Mouse (Mus musculus) MEL (cell line): ENCODE results near the gene Atxn10. TPM values are rescaled to one million over a fixed set of nuclear protein-coding genes. Genes with fewer than 3 reads are reported as not detected.

Experiments
- DNase-seq: peaks from one replicate; pipeline ENCODE4 v3.0.0; 2011; ENCODE audit warnings: low read depth, low spot score
- H3K27ac ChIP-seq: 2 replicates; pipeline ENCODE4 v1.5.1; 2012; ENCODE audit warnings: low read depth, mild to moderate bottlenecking, control low read depth, low read length, moderate library complexity; ENCODE audit not compliant: control insufficient read depth
- H3K27me3 ChIP-seq, 2 experiments: fragments of 150-350 bp in 1 of 2; sonication (generic) in 1 of 2; 2 replicates each; pipeline ENCODE4 v1.6.1; 2012; ENCODE audit warnings: low read length in 2 of 2, mild to moderate bottlenecking in 2 of 2, improper control_type of control experiment in 1 of 2, moderate library complexity in 1 of 2; ENCODE audit not compliant: insufficient read depth in 2 of 2, control insufficient read depth in 1 of 2
- H3K36me3 ChIP-seq, 2 experiments: 2 replicates each; pipeline ENCODE4 v1.6.1; 2012 to 2014; ENCODE audit warnings: low read length in 2 of 2, improper control_type of control experiment in 1 of 2, inconsistent platforms in 1 of 2, mild to moderate bottlenecking in 1 of 2; ENCODE audit not compliant: insufficient read depth in 2 of 2, control insufficient read depth in 1 of 2
- H3K4me1 ChIP-seq, 2 experiments: fragments of 150-350 bp in 1 of 2; sonication (generic) in 1 of 2; 2 replicates each; pipeline ENCODE4 v1.6.1; 2012; ENCODE audit warnings: low read length in 2 of 2, improper control_type of control experiment in 1 of 2, mild to moderate bottlenecking in 1 of 2; ENCODE audit not compliant: insufficient read depth in 2 of 2, control insufficient read depth in 1 of 2
- H3K4me3 ChIP-seq, 2 experiments: fragments of 150-350 bp in 1 of 2; sonication (generic) in 1 of 2; 2 replicates each; pipeline ENCODE4 v1.5.1; 2012; ENCODE audit warnings: low read depth in 2 of 2, low read length in 2 of 2, mild to moderate bottlenecking in 2 of 2, moderate library complexity in 2 of 2, control low read depth in 1 of 2, improper control_type of control experiment in 1 of 2; ENCODE audit not compliant: control insufficient read depth in 1 of 2, insufficient read depth in 1 of 2
- H3K79me2 ChIP-seq: 2 replicates; pipeline ENCODE4 v1.6.1; 2012; ENCODE audit warnings: mild to moderate bottlenecking, low read length, moderate library complexity; ENCODE audit not compliant: control insufficient read depth, poor library complexity, insufficient read depth
- H3K9ac ChIP-seq: 2 replicates; pipeline ENCODE4 v1.6.1; 2012; ENCODE audit warnings: low read depth, mild to moderate bottlenecking, control low read depth, low read length, moderate library complexity; ENCODE audit not compliant: control insufficient read depth, poor library complexity, severe bottlenecking
- H3K9me3 ChIP-seq: fragments of 150-350 bp; sonication (generic); replicated peaks from 2 replicates; pipeline ENCODE4 v1.6.1; 2012; ENCODE audit warnings: mild to moderate bottlenecking, low read length, improper control_type of control experiment, moderate library complexity; ENCODE audit not compliant: insufficient read depth
- BHLHE40 ChIP-seq: IDR thresholded peaks from 2 replicates; pipeline ENCODE4 v1.6.1; 2012; ENCODE audit warnings: low read depth, mild to moderate bottlenecking, inconsistent platforms, low read length, improper control_type of control experiment, borderline replicate concordance
- CHD2 ChIP-seq: IDR thresholded peaks from 2 replicates; pipeline ENCODE4 v1.6.1; 2011; ENCODE audit warnings: low read length, improper control_type of control experiment
- CTCF ChIP-seq, 3 experiments: IDR thresholded peaks in 2 of 3; conservative IDR thresholded peaks in 1 of 3; 2 replicates each; pipeline ENCODE4 v1.5.1; 2011 to 2012; ENCODE audit warnings: low read length in 3 of 3, low read depth in 2 of 3, mild to moderate bottlenecking in 2 of 3, improper control_type of control experiment in 1 of 3, inconsistent platforms in 1 of 3, mixed read lengths in 1 of 3, moderate library complexity in 1 of 3; ENCODE audit not compliant: control insufficient read depth in 1 of 3, insufficient read depth in 1 of 3, poor library complexity in 1 of 3, severe bottlenecking in 1 of 3
- ELF1 ChIP-seq: IDR thresholded peaks from 2 replicates; pipeline ENCODE4 v1.6.1; 2014; ENCODE audit warnings: low read depth, mild to moderate bottlenecking, inconsistent platforms, low read length, improper control_type of control experiment, moderate library complexity
- EP300 ChIP-seq, 2 experiments: IDR thresholded peaks; 2 replicates each; pipeline ENCODE4 v1.6.1; 2011; ENCODE audit warnings: improper control_type of control experiment in 2 of 2, low read length in 2 of 2, low read depth in 1 of 2, mild to moderate bottlenecking in 1 of 2
- GABPA ChIP-seq: IDR thresholded peaks from 2 replicates; pipeline ENCODE4 v1.6.1; 2012; ENCODE audit warnings: low read depth, mild to moderate bottlenecking, inconsistent platforms, low read length, improper control_type of control experiment, moderate library complexity
- GATA1 ChIP-seq: IDR thresholded peaks from 2 replicates; pipeline ENCODE4 v1.6.1; 2011; ENCODE audit warnings: low read depth, low read length, improper control_type of control experiment
- HCFC1 ChIP-seq: IDR thresholded peaks from 2 replicates; pipeline ENCODE4 v1.6.1; 2012; ENCODE audit warnings: low read depth, mild to moderate bottlenecking, inconsistent platforms, low read length, improper control_type of control experiment, moderate library complexity
- JUND ChIP-seq: IDR thresholded peaks from 2 replicates; pipeline ENCODE4 v1.6.1; 2011; ENCODE audit warnings: low read depth, mild to moderate bottlenecking, improper control_type of control experiment, low read length
- KAT2A ChIP-seq: conservative IDR thresholded peaks from 2 replicates; pipeline ENCODE4 v1.6.1; 2012; ENCODE audit warnings: low read depth, low read length, improper control_type of control experiment, inconsistent platforms
- MAX ChIP-seq: IDR thresholded peaks from 2 replicates; pipeline ENCODE4 v1.6.1; 2011; ENCODE audit warnings: low read length, improper control_type of control experiment
- MAZ ChIP-seq: IDR thresholded peaks from 2 replicates; pipeline ENCODE4 v1.6.1; 2012; ENCODE audit warnings: low read depth, mild to moderate bottlenecking, inconsistent platforms, low read length, improper control_type of control experiment
- MXI1 ChIP-seq: IDR thresholded peaks from 2 replicates; pipeline ENCODE4 v1.6.1; 2011; ENCODE audit warnings: mild to moderate bottlenecking, low read depth, low read length, improper control_type of control experiment
- MYC ChIP-seq: IDR thresholded peaks from 2 replicates; pipeline ENCODE4 v1.6.1; 2011; ENCODE audit warnings: low read depth, mild to moderate bottlenecking, low read length, improper control_type of control experiment, moderate library complexity
- NRF1 ChIP-seq: IDR thresholded peaks from 2 replicates; pipeline ENCODE4 v1.6.1; 2014; ENCODE audit warnings: low read depth, mild to moderate bottlenecking, inconsistent platforms, low read length, improper control_type of control experiment, moderate library complexity; ENCODE audit not compliant: poor library complexity, insufficient read depth, severe bottlenecking
- POLR2A ChIP-seq, 2 experiments: IDR thresholded peaks; 2 replicates each; pipeline ENCODE4 v1.6.1; 2011 to 2012; ENCODE audit warnings: low read length in 2 of 2, mild to moderate bottlenecking in 2 of 2, control low read depth in 1 of 2, improper control_type of control experiment in 1 of 2, low read depth in 1 of 2, moderate library complexity in 1 of 2; ENCODE audit not compliant: control insufficient read depth in 1 of 2, insufficient read depth in 1 of 2, poor library complexity in 1 of 2
- POLR2AphosphoS5 ChIP-seq: IDR thresholded peaks from 2 replicates; pipeline ENCODE4 v1.6.1; 2012; ENCODE audit warnings: low read depth, borderline replicate concordance, mild to moderate bottlenecking, inconsistent platforms, low read length, moderate library complexity, mixed read lengths
- RCOR1 ChIP-seq: IDR thresholded peaks from 2 replicates; pipeline ENCODE4 v1.6.1; 2012; ENCODE audit warnings: low read depth, mild to moderate bottlenecking, inconsistent platforms, low read length, improper control_type of control experiment
- SIN3A ChIP-seq: IDR thresholded peaks from 2 replicates; pipeline ENCODE4 v1.6.1; 2012; ENCODE audit warnings: low read length, improper control_type of control experiment, inconsistent platforms
- SMC3 ChIP-seq: IDR thresholded peaks from 2 replicates; pipeline ENCODE4 v1.6.1; 2011; ENCODE audit warnings: low read depth, low read length, improper control_type of control experiment
- TAL1 ChIP-seq: IDR thresholded peaks from 2 replicates; pipeline ENCODE4 v1.6.1; 2012; ENCODE audit warnings: mild to moderate bottlenecking, inconsistent platforms, low read length, moderate library complexity, mixed read lengths
- TBP ChIP-seq: IDR thresholded peaks from 2 replicates; pipeline ENCODE4 v1.8.0; 2011; ENCODE audit warnings: low read depth, low read length, improper control_type of control experiment
- TCF12 ChIP-seq: IDR thresholded peaks from 2 replicates; pipeline ENCODE4 v1.6.1; 2014; ENCODE audit warnings: low read depth, mild to moderate bottlenecking, inconsistent platforms, low read length, improper control_type of control experiment, moderate library complexity
- USF1 ChIP-seq: IDR thresholded peaks from 2 replicates; pipeline ENCODE4 v1.6.1; 2014; ENCODE audit warnings: low read depth, mild to moderate bottlenecking, inconsistent platforms, low read length, improper control_type of control experiment, moderate library complexity
- ZC3H11A ChIP-seq: IDR thresholded peaks from 2 replicates; pipeline ENCODE4 v1.6.1; 2012; ENCODE audit warnings: low read depth, mild to moderate bottlenecking, inconsistent platforms, low read length, improper control_type of control experiment
- ZMIZ1 ChIP-seq: IDR thresholded peaks from 2 replicates; pipeline ENCODE4 v1.6.1; 2012; ENCODE audit warnings: low read depth, mild to moderate bottlenecking, inconsistent platforms, low read length, improper control_type of control experiment, moderate library complexity
- ZNF384 ChIP-seq: IDR thresholded peaks from 2 replicates; pipeline ENCODE4 v1.6.1; 2012; ENCODE audit warnings: low read depth, mild to moderate bottlenecking, inconsistent platforms, low read length, improper control_type of control experiment
- polyA plus RNA-seq, 2 experiments: library from polyadenylated mRNA; stranded (reverse) in 1 of 2; unstranded in 1 of 2; fragments of >175 nt in 1 of 2; fragments of >200 nt in 1 of 2; gene quantifications; 2 replicates each; pipeline versions ENCODE4 v1.2.1 to v1.2.4; 2012; ENCODE audit warnings: low replicate concordance in 2 of 2, low read depth in 1 of 2; ENCODE audit not compliant: insufficient read length in 2 of 2, insufficient read depth in 1 of 2, missing spikeins in 1 of 2
- total RNA-seq: library from RNA; depleted of rRNA; stranded (reverse); fragments of 300-350 nt; gene quantifications from 2 replicates; pipeline ENCODE4 v1.2.3, GENCODE M21; 2012

Atxn10 gene
- total and polyA plus RNA-seq, 3 experiments, result 24.5 to 75.6 (median 45.0) TPM

DNA sequence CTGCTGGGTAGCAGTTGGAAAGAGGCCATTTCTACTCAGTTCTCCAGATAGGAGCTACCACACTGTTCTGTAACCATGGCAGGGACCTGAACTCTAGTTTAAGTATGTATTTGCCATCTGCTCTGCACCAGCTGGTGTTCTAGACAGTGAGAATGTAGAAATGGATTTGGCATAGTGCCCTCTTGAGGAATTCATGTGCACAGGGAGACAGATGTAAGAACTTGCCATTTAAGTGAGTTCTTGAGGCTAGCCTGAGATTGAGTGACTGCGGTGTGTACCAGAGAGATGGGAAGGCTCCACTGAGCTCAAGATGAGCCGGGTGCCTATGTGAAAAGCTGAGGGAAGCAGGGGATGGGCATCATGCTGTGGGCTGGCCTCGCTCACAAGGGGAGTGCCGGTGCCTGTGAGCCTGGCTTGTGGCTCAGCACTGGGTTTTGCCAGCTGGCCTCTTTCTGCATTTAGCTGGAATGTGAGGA, 67.2 kb downstream of the Atxn10 start:
- Histone ChIP-seq H3K4me1 (no peaks in the 10 kb centered on the region), H3K27ac (no peak overlapping the region), H3K36me3 (no peaks in the 10 kb centered on the region), H3K27me3 (no peaks in the 10 kb centered on the region), H3K9ac (no peak overlapping the region), H3K79me2 (no peaks in the 10 kb centered on the region), H3K4me3 (no peak overlapping the region), H3K9me3 (no peaks in the 10 kb centered on the region)
- TF ChIP-seq BHLHE40 (no peak), GABPA (no peak), ZNF384 (no peak), SIN3A (no peak), ZC3H11A (no peak), POLR2A (IDR thresholded peaks at IDR 0.05; ENCODE audit: control insufficient read depth in 1 of 2, insufficient read depth in 1 of 2, low read depth in 1 of 2, low read length in 2 of 2, poor library complexity in 1 of 2) (no peak), RCOR1 (no peak), MAZ (no peak), USF1 (no peak), HCFC1 (no peak), CTCF (IDR thresholded peaks at IDR 0.05 in 2 of 3, conservative IDR thresholded peaks at IDR 0.05 in 1 of 3; ENCODE audit: control insufficient read depth in 1 of 3, insufficient read depth in 1 of 3, low read depth in 2 of 3, low read length in 3 of 3, poor library complexity in 1 of 3, severe bottlenecking in 1 of 3) (no peak), EP300 (IDR thresholded peaks at IDR 0.05; ENCODE audit: low read depth in 1 of 2, low read length in 2 of 2) (no peak), TBP (no peak), ZMIZ1 (no peak), MYC (no peak), TCF12 (no peak), MAX (no peak), SMC3 (no peak), NRF1 (no peak), TAL1 (no peak)
- DNase-seq, result no peak

- Histone ChIP-seq H3K4me3 (no peak overlapping the region), H3K9ac (no peak overlapping the region), H3K9me3 (no peaks in the 10 kb centered on the region), H3K79me2 (no peaks in the 10 kb centered on the region), H3K27me3 (no peaks in the 10 kb centered on the region), H3K27ac (no peak overlapping the region), H3K36me3 (no peaks in the 10 kb centered on the region), H3K4me1 (no peaks in the 10 kb centered on the region)
- TF ChIP-seq MYC (no peak), JUND (no peak), GATA1 (no peak), ELF1 (no peak), GABPA (no peak), MAX (no peak), TBP (no peak), KAT2A (no peak), CHD2 (no peak), SIN3A (no peak), ZC3H11A (no peak), POLR2AphosphoS5 (no peak), USF1 (no peak), BHLHE40 (no peak), MXI1 (no peak)
- DNase-seq, result no peak
These were observed 68.7 kb downstream of the Atxn10 start for GRCm38 (mm10) chr15:85404739-85405138.
